Mouse (Mus musculus): ENCODE data around the gene Nipsnap2. TPM values are rescaled to one million over a fixed set of nuclear protein-coding genes. Genes with fewer than 3 reads are reported as not detected.

Nipsnap2 gene
- polyA plus RNA-seq, 1 experiment from 2014 or later, result 141 TPM

- peak overlapping the region; percentile 88 for H3K9ac ChIP-seq
- peak overlapping the region; percentile 98 for H3K27ac ChIP-seq
- no peaks in the 10 kb centered on the region for H3K27me3 ChIP-seq
- no peak for ATAC-seq (replicated peaks; ENCODE audit: low FRiP score)
- H3K4me3 ChIP-seq (replicated peaks), result peak overlapping the region; percentile 84
- H3K36me3 ChIP-seq, result no peaks in the 10 kb centered on the region
- WGBS, result 18% methylated on average over 7 of the region's 7 CpGs
- H3K9me3 ChIP-seq (replicated peaks), result no peaks in the 10 kb centered on the region
- peak overlapping the region; percentile 60 for H3K4me2 ChIP-seq
- peaks cover 59% of the 10 kb centered on the region for H3K4me1 ChIP-seq
Measured at GRCm38 (mm10) chr5:129725774-129726392, 1.0 kb downstream of the Nipsnap2 start.

GRCm38 (mm10) chr5:129726784-129727183, 1.9 kb downstream of the Nipsnap2 start:
- H3K4me1 ChIP-seq, result peaks cover 62% of the 10 kb centered on the region
- no peaks in the 10 kb centered on the region for H3K9me3 ChIP-seq (replicated peaks)
- peak overlapping the region; percentile 60 for H3K4me2 ChIP-seq
- ATAC-seq (replicated peaks; ENCODE audit: low FRiP score), result no peak
- H3K4me3 ChIP-seq (replicated peaks), result no peak overlapping the region
- no peaks in the 10 kb centered on the region for H3K36me3 ChIP-seq
- no peak overlapping the region for H3K9ac ChIP-seq
- WGBS, result 63% methylated on average over 3 of the region's 3 CpGs
- H3K27me3 ChIP-seq, result no peaks in the 10 kb centered on the region
- peak overlapping the region; percentile 98; the same call in 1 of the 2 replicates for H3K27ac ChIP-seq

- WGBS, result 21% methylated on average over 11 of the region's 11 CpGs
- Histone ChIP-seq H3K9ac (peak overlapping the region; percentile 34; the same call in 1 of the 2 replicates), H3K9me3 (replicated peaks) (no peaks in the 10 kb centered on the region), H3K4me3 (replicated peaks) (no peak overlapping the region), H3K4me1 (peaks cover 55% of the 10 kb centered on the region), H3K27me3 (no peaks in the 10 kb centered on the region), H3K4me2 (peak overlapping the region; percentile 34), H3K36me3 (peaks cover 5% of the 10 kb centered on the region; the same call in 1 of the 2 replicates), H3K27ac (peak overlapping the region; percentile 81)
- ATAC-seq (replicated peaks; ENCODE audit: low FRiP score), result peak; percentile 25; the same call in 1 of the 2 replicates
Measured at GRCm38 (mm10) chr5:129729286-129729685, 4.4 kb downstream of the Nipsnap2 start.

- Histone ChIP-seq H3K9ac (no peak overlapping the region; the same call in 1 of the 2 replicates), H3K9me3 (replicated peaks) (no peaks in the 10 kb centered on the region), H3K27me3 (no peaks in the 10 kb centered on the region), H3K27ac (peak overlapping the region; percentile 81; the same call in 1 of the 2 replicates), H3K4me3 (replicated peaks) (no peak overlapping the region), H3K4me1 (peaks cover 51% of the 10 kb centered on the region), H3K36me3 (peaks cover 9% of the 10 kb centered on the region; the same call in 1 of the 2 replicates), H3K4me2 (0 out of 2 replicates have a peak overlapping the region, but pooled peaks have one; percentile 13)
- no peak; the same call in 1 of the 2 replicates for ATAC-seq (replicated peaks; ENCODE audit: low FRiP score)
- 56% methylated on average over 11 of the region's 11 CpGs for WGBS
Measured at GRCm38 (mm10) chr5:129730344-129730743, 5.5 kb downstream of the Nipsnap2 start.

GRCm38 (mm10) chr5:129731021-129731420, 6.2 kb downstream of the Nipsnap2 start:
- WGBS, result 75% methylated on average over 5 of the region's 5 CpGs
- peaks cover 11% of the 10 kb centered on the region; the same call in 1 of the 2 replicates for H3K36me3 ChIP-seq
- no peak overlapping the region for H3K27ac ChIP-seq
- peaks cover 47% of the 10 kb centered on the region for H3K4me1 ChIP-seq
- no peaks in the 10 kb centered on the region for H3K9me3 ChIP-seq (replicated peaks)
- H3K4me2 ChIP-seq, result no peak overlapping the region
- H3K27me3 ChIP-seq, result no peaks in the 10 kb centered on the region
- ATAC-seq (replicated peaks; ENCODE audit: low FRiP score), result no peak
- H3K4me3 ChIP-seq (replicated peaks), result no peak overlapping the region
- H3K9ac ChIP-seq, result no peak overlapping the region

GRCm38 (mm10) chr5:129740976-129741375, 16.1 kb downstream of the Nipsnap2 start:
- ATAC-seq (replicated peaks; ENCODE audit: low FRiP score), result no peak

GRCm38 (mm10) chr5:129742903-129743488, 18.1 kb downstream of the Nipsnap2 start:
- Histone ChIP-seq H3K4me1 (no peaks in the 10 kb centered on the region), H3K27me3 (no peaks in the 10 kb centered on the region), H3K9ac (no peak overlapping the region), H3K36me3 (peaks cover 82% of the 10 kb centered on the region), H3K4me2 (no peak overlapping the region), H3K27ac (no peak overlapping the region), H3K9me3 (replicated peaks) (no peaks in the 10 kb centered on the region), H3K4me3 (replicated peaks) (no peak overlapping the region)
- 86% methylated on average over 7 of the region's 7 CpGs for WGBS
- no peak for ATAC-seq (replicated peaks; ENCODE audit: low FRiP score)

More at GRCm38 (mm10) chr5:129740976-129741375, 16.1 kb downstream of the Nipsnap2 start:
- H3K36me3 ChIP-seq, result peaks cover 64% of the 10 kb centered on the region
- no peak overlapping the region for H3K27ac ChIP-seq
- H3K9me3 ChIP-seq (replicated peaks), result no peaks in the 10 kb centered on the region
- H3K4me3 ChIP-seq (replicated peaks), result no peak overlapping the region
- no peaks in the 10 kb centered on the region for H3K4me1 ChIP-seq
- WGBS, result 94% methylated on average over 1 of the region's 1 CpGs
- no peak overlapping the region for H3K4me2 ChIP-seq
- H3K27me3 ChIP-seq, result no peaks in the 10 kb centered on the region
- no peak overlapping the region for H3K9ac ChIP-seq

GRCm38 (mm10) chr5:129744050-129744449, 19.2 kb downstream of the Nipsnap2 start:
- Histone ChIP-seq H3K36me3 (peaks cover 89% of the 10 kb centered on the region), H3K4me3 (replicated peaks) (no peak overlapping the region), H3K4me2 (no peak overlapping the region), H3K9me3 (replicated peaks) (no peaks in the 10 kb centered on the region), H3K27ac (no peak overlapping the region), H3K4me1 (no peaks in the 10 kb centered on the region), H3K9ac (no peak overlapping the region), H3K27me3 (no peaks in the 10 kb centered on the region)
- no peak for ATAC-seq (replicated peaks; ENCODE audit: low FRiP score)
- 78% methylated on average over 6 of the region's 6 CpGs for WGBS

- 91% methylated on average over 20 of the region's 20 CpGs for WGBS
- H3K27me3 ChIP-seq, result no peaks in the 10 kb centered on the region
- H3K9ac ChIP-seq, result no peak overlapping the region
- H3K4me2 ChIP-seq, result no peak overlapping the region
- peaks cover 55% of the 10 kb centered on the region for H3K36me3 ChIP-seq
- H3K27ac ChIP-seq, result no peak overlapping the region
- 0 out of 2 replicates have a peak, but pooled peaks cover 4% of the 10 kb centered on the region for H3K4me1 ChIP-seq
- no peak overlapping the region for H3K4me3 ChIP-seq (replicated peaks)
- ATAC-seq (replicated peaks; ENCODE audit: low FRiP score), result no peak
- H3K9me3 ChIP-seq (replicated peaks), result no peaks in the 10 kb centered on the region
Measured at GRCm38 (mm10) chr5:129756886-129757285, 32.0 kb downstream of the Nipsnap2 start.

- Histone ChIP-seq H3K9ac (no peak overlapping the region), H3K27me3 (no peaks in the 10 kb centered on the region), H3K4me3 (replicated peaks) (no peak overlapping the region), H3K9me3 (replicated peaks) (no peaks in the 10 kb centered on the region), H3K4me2 (no peak overlapping the region), H3K36me3 (peaks cover 28% of the 10 kb centered on the region), H3K4me1 (0 out of 2 replicates have a peak, but pooled peaks cover 4% of the 10 kb centered on the region), H3K27ac (peak overlapping the region; percentile 87)
- 68% methylated on average over 13 of the region's 13 CpGs for WGBS
- no peak for ATAC-seq (replicated peaks; ENCODE audit: low FRiP score)
Measured at GRCm38 (mm10) chr5:129759929-129760480, 35.1 kb downstream of the Nipsnap2 start.

GRCm38 (mm10) chr5:129761865-129762540, 37.1 kb downstream of the Nipsnap2 start:
- peak overlapping the region; percentile 87 for H3K27ac ChIP-seq
- 62% methylated on average over 18 of the region's 18 CpGs for WGBS
- no peak overlapping the region for H3K9ac ChIP-seq
- 0 out of 2 replicates have a peak, but pooled peaks cover 4% of the 10 kb centered on the region for H3K4me1 ChIP-seq
- no peak overlapping the region for H3K4me3 ChIP-seq (replicated peaks)
- H3K9me3 ChIP-seq (replicated peaks), result no peaks in the 10 kb centered on the region
- H3K27me3 ChIP-seq, result no peaks in the 10 kb centered on the region
- peaks cover 28% of the 10 kb centered on the region for H3K36me3 ChIP-seq
- peak; percentile 93 for ATAC-seq (replicated peaks; ENCODE audit: low FRiP score)
- no peak overlapping the region for H3K4me2 ChIP-seq

All from kidney, embryonic 15.5 days (tissue).